Mouse (Mus musculus): Measurements from ENCODE around the gene Il22ra1. TPM values are rescaled to one million over a fixed set of nuclear protein-coding genes. Genes with fewer than 3 reads are reported as not detected.

The Il22ra1 gene
- total and polyA plus RNA-seq, 2 experiments = 1.4 to 4.1 TPM

DNA sequence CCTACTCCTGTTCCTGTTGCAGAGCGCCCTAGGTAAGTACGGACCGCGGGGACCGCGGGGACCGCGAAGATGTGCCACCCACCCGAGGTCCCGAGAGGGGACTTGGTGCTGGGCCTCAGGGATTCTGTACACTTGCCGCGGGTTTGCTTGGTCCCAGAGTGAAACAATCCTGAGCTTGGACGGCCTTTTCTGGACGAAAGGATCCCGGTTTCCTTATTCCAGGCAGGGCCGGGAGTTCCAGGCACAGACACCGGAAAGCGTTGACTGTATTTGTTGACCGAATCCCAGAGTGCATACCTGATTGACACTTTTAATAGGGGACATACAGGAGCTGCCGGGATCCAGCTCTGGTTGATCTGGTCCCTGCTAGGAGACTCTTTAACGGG is 41.4 kb upstream of the Il22ra1 start:
- H3K27ac ChIP-seq (replicated peaks; ENCODE audit: insufficient read depth, low read depth, low read length) = no peak overlapping the region
- TF ChIP-seq CTCF (IDR thresholded peaks at IDR 0.05; ENCODE audit: low read depth, low read length) (no peak), POLR2A (IDR thresholded peaks at IDR 0.05; ENCODE audit: extremely low read depth, insufficient read depth, low read length) (no peak)
- DNase-seq (ENCODE audit: extremely low read depth, low read depth, low spot score) = no peak
- peaks cover 6% of the 10 kb centered on the region for H3K4me1 ChIP-seq (ENCODE audit: control insufficient read depth, insufficient read depth, low read length)
- H3K9ac ChIP-seq (ENCODE audit: low read depth, low read length) = no peak overlapping the region
- 2% methylated on average over 21 of the region's 21 CpGs for WGBS
- peak overlapping the region; percentile 40; the same call in 1 of the 2 replicates for H3K4me3 ChIP-seq (ENCODE audit: insufficient read depth, low read depth, low read length)
- H3K79me2 ChIP-seq (ENCODE audit: control insufficient read depth, insufficient read depth, low read length) = no peaks in the 10 kb centered on the region
- no peaks in the 10 kb centered on the region for H3K36me3 ChIP-seq (ENCODE audit: control insufficient read depth, insufficient read depth, low read length)
- peaks cover 5% of the 10 kb centered on the region; the same call in 1 of the 2 replicates for H3K27me3 ChIP-seq (ENCODE audit: control insufficient read depth, insufficient read depth, low read length)

DNA sequence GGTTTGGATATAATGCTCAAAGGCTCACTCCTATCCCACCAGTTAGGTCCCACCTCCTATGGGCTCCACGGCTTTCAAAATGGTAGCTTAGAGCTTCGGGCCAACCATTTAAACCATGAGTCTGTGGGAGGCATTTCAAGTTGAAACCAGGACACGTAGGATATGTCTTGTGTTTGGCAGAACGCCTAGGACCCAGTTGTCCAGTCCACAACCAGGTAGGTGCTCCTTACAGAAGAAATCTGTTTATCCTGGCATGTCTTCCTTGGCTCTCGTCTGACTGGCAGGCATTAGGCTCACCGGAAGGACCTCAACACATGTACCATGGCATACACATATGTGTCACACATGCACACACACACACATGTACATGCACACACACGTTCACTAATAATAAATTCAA is 38.2 kb upstream of the Il22ra1 start:
- no peak overlapping the region for H3K4me3 ChIP-seq (ENCODE audit: insufficient read depth, low read depth, low read length)
- H3K9ac ChIP-seq (ENCODE audit: low read depth, low read length) = no peak overlapping the region
- H3K27me3 ChIP-seq (ENCODE audit: control insufficient read depth, insufficient read depth, low read length) = peaks cover 5% of the 10 kb centered on the region; the same call in 1 of the 2 replicates
- WGBS = 93% methylated on average over 7 of the region's 7 CpGs
- no peak for DNase-seq (ENCODE audit: extremely low read depth, low read depth, low spot score)
- H3K36me3 ChIP-seq (ENCODE audit: control insufficient read depth, insufficient read depth, low read length) = no peaks in the 10 kb centered on the region
- H3K4me1 ChIP-seq (ENCODE audit: control insufficient read depth, insufficient read depth, low read length) = peaks cover 6% of the 10 kb centered on the region
- H3K27ac ChIP-seq (replicated peaks; ENCODE audit: insufficient read depth, low read depth, low read length) = no peak overlapping the region
- TF ChIP-seq CTCF (IDR thresholded peaks at IDR 0.05; ENCODE audit: low read depth, low read length) (no peak), POLR2A (IDR thresholded peaks at IDR 0.05; ENCODE audit: extremely low read depth, insufficient read depth, low read length) (no peak)
- no peaks in the 10 kb centered on the region for H3K79me2 ChIP-seq (ENCODE audit: control insufficient read depth, insufficient read depth, low read length)

DNA sequence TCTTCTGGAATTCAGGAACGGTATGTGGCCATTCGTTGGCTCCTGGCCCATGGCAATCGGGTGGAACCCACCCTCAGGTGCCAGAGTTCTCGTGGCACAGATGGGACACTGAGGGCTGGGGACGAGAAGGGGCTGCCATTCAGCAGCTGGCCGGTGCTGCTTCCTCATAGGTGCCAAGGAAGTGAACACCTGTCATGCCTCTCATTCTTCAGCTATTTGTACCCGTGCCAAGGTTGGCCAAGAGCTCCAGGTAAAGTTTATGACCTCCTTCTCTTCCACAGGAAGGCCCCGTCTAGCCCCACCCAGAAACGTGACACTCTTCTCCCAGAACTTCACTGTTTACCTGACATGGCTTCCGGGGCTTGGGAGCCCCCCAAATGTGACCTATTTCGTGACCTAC is 37.7 kb upstream of the Il22ra1 start:
- 79% methylated on average over 11 of the region's 11 CpGs for WGBS
- DNase-seq (ENCODE audit: extremely low read depth, low read depth, low spot score) = no peak
- peaks cover 5% of the 10 kb centered on the region; the same call in 1 of the 2 replicates for H3K27me3 ChIP-seq (ENCODE audit: control insufficient read depth, insufficient read depth, low read length)

DNA sequence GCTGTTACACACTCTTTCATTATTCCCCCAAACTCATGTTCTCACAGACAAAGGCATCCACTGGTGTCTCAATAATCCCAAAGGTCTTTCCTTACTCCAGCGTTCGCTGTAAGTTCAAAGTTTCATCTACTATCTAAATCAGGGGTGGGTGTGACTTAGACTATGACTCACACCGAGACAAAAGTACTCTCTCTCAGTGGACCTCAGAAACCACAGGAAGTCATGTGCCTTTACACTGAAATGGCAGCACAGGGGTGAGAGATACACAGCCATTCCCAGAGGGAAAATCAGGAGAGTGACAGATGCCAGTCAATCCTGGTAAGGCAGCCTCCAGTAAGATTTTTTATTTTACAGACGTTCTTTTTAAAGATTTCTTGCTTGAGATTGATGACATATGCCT is 35.1 kb upstream of the Il22ra1 start:
- 66% methylated on average over 4 of the region's 4 CpGs for WGBS
- no peak overlapping the region for H3K4me3 ChIP-seq (ENCODE audit: insufficient read depth, low read depth, low read length)
- H3K4me1 ChIP-seq (ENCODE audit: control insufficient read depth, insufficient read depth, low read length) = no peaks in the 10 kb centered on the region
- H3K27me3 ChIP-seq (ENCODE audit: control insufficient read depth, insufficient read depth, low read length) = no peaks in the 10 kb centered on the region
- H3K9ac ChIP-seq (ENCODE audit: low read depth, low read length) = no peak overlapping the region
- no peak for TF ChIP-seq CTCF (IDR thresholded peaks at IDR 0.05; ENCODE audit: low read depth, low read length)
- TF ChIP-seq POLR2A (IDR thresholded peaks at IDR 0.05; ENCODE audit: extremely low read depth, insufficient read depth, low read length) = no peak
- DNase-seq (ENCODE audit: extremely low read depth, low read depth, low spot score) = no peak
- no peak overlapping the region for H3K27ac ChIP-seq (replicated peaks; ENCODE audit: insufficient read depth, low read depth, low read length)
- no peaks in the 10 kb centered on the region for H3K36me3 ChIP-seq (ENCODE audit: control insufficient read depth, insufficient read depth, low read length)
- H3K79me2 ChIP-seq (ENCODE audit: control insufficient read depth, insufficient read depth, low read length) = no peaks in the 10 kb centered on the region

More for the DNA sequence above, 37.7 kb upstream of the Il22ra1 start:
- Histone ChIP-seq H3K4me1 (ENCODE audit: control insufficient read depth, insufficient read depth, low read length) (peaks cover 6% of the 10 kb centered on the region), H3K4me3 (ENCODE audit: insufficient read depth, low read depth, low read length) (no peak overlapping the region), H3K9ac (ENCODE audit: low read depth, low read length) (no peak overlapping the region), H3K27ac (replicated peaks; ENCODE audit: insufficient read depth, low read depth, low read length) (no peak overlapping the region), H3K36me3 (ENCODE audit: control insufficient read depth, insufficient read depth, low read length) (no peaks in the 10 kb centered on the region), H3K79me2 (ENCODE audit: control insufficient read depth, insufficient read depth, low read length) (no peaks in the 10 kb centered on the region)
- TF ChIP-seq CTCF (IDR thresholded peaks at IDR 0.05; ENCODE audit: low read depth, low read length) (no peak), POLR2A (IDR thresholded peaks at IDR 0.05; ENCODE audit: extremely low read depth, insufficient read depth, low read length) (no peak)

DNA sequence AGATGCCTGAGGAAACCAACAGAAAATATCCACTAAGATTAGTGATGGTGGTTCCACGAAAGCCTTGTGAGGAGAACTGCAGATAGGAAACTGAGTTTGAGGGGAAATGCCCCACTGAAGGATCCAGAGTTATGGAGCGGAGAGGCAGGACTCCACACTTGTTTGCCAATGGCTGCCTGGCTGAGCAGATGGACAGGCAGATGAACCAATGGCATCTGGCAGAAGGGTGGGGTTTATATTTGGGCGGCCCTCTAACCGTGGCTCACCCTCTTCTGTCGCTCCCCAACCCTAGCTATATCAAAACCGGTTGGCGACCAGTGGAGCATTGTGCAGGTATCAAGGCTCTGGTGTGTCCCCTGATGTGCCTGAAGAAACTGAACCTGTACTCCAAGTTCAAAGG is 29.5 kb upstream of the Il22ra1 start:
- no peaks in the 10 kb centered on the region for H3K79me2 ChIP-seq (ENCODE audit: control insufficient read depth, insufficient read depth, low read length)
- H3K27me3 ChIP-seq (ENCODE audit: control insufficient read depth, insufficient read depth, low read length) = no peaks in the 10 kb centered on the region
- no peaks in the 10 kb centered on the region for H3K4me1 ChIP-seq (ENCODE audit: control insufficient read depth, insufficient read depth, low read length)
- no peaks in the 10 kb centered on the region for H3K36me3 ChIP-seq (ENCODE audit: control insufficient read depth, insufficient read depth, low read length)
- no peak overlapping the region for H3K4me3 ChIP-seq (ENCODE audit: insufficient read depth, low read depth, low read length)
- no peak overlapping the region for H3K27ac ChIP-seq (replicated peaks; ENCODE audit: insufficient read depth, low read depth, low read length)
- TF ChIP-seq CTCF (IDR thresholded peaks at IDR 0.05; ENCODE audit: low read depth, low read length) = no peak
- no peak for TF ChIP-seq POLR2A (IDR thresholded peaks at IDR 0.05; ENCODE audit: extremely low read depth, insufficient read depth, low read length)
- no peak for DNase-seq (ENCODE audit: extremely low read depth, low read depth, low spot score)
- WGBS = 91% methylated on average over 7 of the region's 7 CpGs
- H3K9ac ChIP-seq (ENCODE audit: low read depth, low read length) = no peak overlapping the region

DNA sequence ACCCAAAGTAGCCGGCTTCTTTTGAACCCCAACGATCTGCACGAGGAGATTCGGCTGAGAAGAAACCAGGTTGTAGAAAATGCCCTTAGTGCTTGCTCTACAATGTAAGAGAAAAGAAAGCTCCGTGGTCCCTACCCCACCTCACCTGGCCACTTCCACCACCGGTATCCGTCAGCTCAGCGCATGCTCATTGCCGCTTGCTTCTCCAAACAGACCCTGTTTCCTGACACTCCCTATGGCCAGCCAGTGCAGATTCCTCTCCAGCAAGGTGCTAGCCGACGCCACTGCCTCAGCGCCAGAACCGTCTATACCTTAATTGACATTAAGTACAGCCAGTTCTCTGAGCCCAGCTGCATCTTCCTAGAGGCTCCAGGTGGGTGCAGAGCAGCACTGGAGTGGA is 24.5 kb upstream of the Il22ra1 start:
- TF ChIP-seq POLR2A (IDR thresholded peaks at IDR 0.05; ENCODE audit: extremely low read depth, insufficient read depth, low read length) = no peak
- no peak for TF ChIP-seq CTCF (IDR thresholded peaks at IDR 0.05; ENCODE audit: low read depth, low read length)
- no peak overlapping the region for H3K27ac ChIP-seq (replicated peaks; ENCODE audit: insufficient read depth, low read depth, low read length)

More for the DNA sequence above, 24.5 kb upstream of the Il22ra1 start:
- H3K9ac ChIP-seq (ENCODE audit: low read depth, low read length) = no peak overlapping the region
- H3K4me3 ChIP-seq (ENCODE audit: insufficient read depth, low read depth, low read length) = no peak overlapping the region
- WGBS = 70% methylated on average over 13 of the region's 13 CpGs
- no peaks in the 10 kb centered on the region for H3K36me3 ChIP-seq (ENCODE audit: control insufficient read depth, insufficient read depth, low read length)
- H3K4me1 ChIP-seq (ENCODE audit: control insufficient read depth, insufficient read depth, low read length) = no peaks in the 10 kb centered on the region
- no peak for DNase-seq (ENCODE audit: extremely low read depth, low read depth, low spot score)
- no peaks in the 10 kb centered on the region for H3K27me3 ChIP-seq (ENCODE audit: control insufficient read depth, insufficient read depth, low read length)
- no peaks in the 10 kb centered on the region for H3K79me2 ChIP-seq (ENCODE audit: control insufficient read depth, insufficient read depth, low read length)
